ENCODE assay signal across 17 mouse cellular contexts in the genomic region with DNA sequence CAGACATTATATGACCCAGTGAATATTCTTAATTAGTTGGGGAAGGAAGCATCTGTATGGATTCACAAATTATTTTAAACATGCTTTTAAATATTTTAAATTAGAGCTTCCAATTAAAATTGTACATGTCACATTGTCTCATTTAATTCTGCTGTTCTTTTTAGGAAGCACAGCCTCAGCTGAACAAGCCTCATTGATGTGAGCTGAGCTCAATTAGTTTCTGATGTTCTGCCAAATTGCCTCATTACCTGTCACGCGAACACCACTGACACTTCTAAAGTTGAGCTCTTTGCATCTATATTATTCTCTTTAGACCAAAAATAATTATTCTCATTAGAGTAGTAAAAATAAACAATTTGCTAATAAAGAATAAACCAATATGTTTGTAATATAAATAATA.
"Had no signal": no experiment of that assay in that cellular context is flagged by ENCODE, and none has a peak within 500 bp of the region (broad histone marks: within the 10 kb centered on the region; RNA-seq: fewer than 3 reads in every experiment).

No protein-coding gene starts in this region.

- H3K9me3 ChIP-seq: limb, embryonic 13.5 days; liver, embryonic 15.5 days; midbrain, embryonic 10.5 days; neural tube, embryonic 15.5 days had no signal

- ATAC-seq: lung, postnatal 0 days had no signal

- H3K4me3 ChIP-seq: layer of hippocampus, adult 2 months; limb, embryonic 13.5 days; liver, embryonic 15.5 days; midbrain, embryonic 10.5 days; myocyte; neural tube, embryonic 15.5 days had no signal

- H3K4me2 ChIP-seq: limb, embryonic 13.5 days; liver, embryonic 15.5 days; neural tube, embryonic 15.5 days had no signal

- H3K27ac ChIP-seq: layer of hippocampus, adult 2 months; limb, embryonic 13.5 days; liver, embryonic 15.5 days; midbrain, embryonic 10.5 days; neural tube, embryonic 15.5 days had no signal

- DNase-seq: kidney, adult 18-20 months; kidney, postnatal 10 days; kidney, postnatal 4 days; left cerebral cortex, postnatal 4 days; lung, adult 2 months; lung, postnatal 4 days; right cerebral cortex, postnatal 4 days; spleen, adult 18-20 months; thymus, adult 18-20 months; thymus, postnatal 14 days had no signal

- H3K27me3 ChIP-seq: limb, embryonic 13.5 days; liver, embryonic 15.5 days; neural tube, embryonic 15.5 days had no signal

- H3K9ac ChIP-seq: limb, embryonic 13.5 days; liver, embryonic 15.5 days; neural tube, embryonic 15.5 days had no signal

- H3K36me3 ChIP-seq: limb, embryonic 13.5 days; liver, embryonic 15.5 days; midbrain, embryonic 10.5 days; neural tube, embryonic 15.5 days had no signal

- H3K4me1 ChIP-seq: limb, embryonic 13.5 days; liver, embryonic 15.5 days; midbrain, embryonic 10.5 days; neural tube, embryonic 15.5 days had no signal
